Mouse (Mus musculus) liver, adult 2 months (tissue): ENCODE data around the gene Pilrb2. TPM values are rescaled to one million over a fixed set of nuclear protein-coding genes. Genes with fewer than 3 reads are reported as not detected.
"Not testable (repeated sequence)": the region's sequence is repeated elsewhere in the genome, so short reads cannot be mapped to it uniquely, and the experiment has no call there.

Source experiments
- DNase-seq: peaks from one replicate; pipeline ENCODE4 v3.0.0-alpha.2; 2011; ENCODE audit warnings: low read depth, low spot score; ENCODE audit errors: extremely low read depth
- H3K27ac ChIP-seq: fragments of 200-500 bp; replicated peaks from 2 replicates; pipeline ENCODE4 v1.5.1; 2012; ENCODE audit warnings: low read depth, mild to moderate bottlenecking, control low read depth, inconsistent platforms, low read length; ENCODE audit not compliant: insufficient read depth
- H3K27me3 ChIP-seq: fragments of 200-500 bp; 2 replicates; pipeline ENCODE4 v1.6.1; 2012; ENCODE audit warnings: mild to moderate bottlenecking, moderate library complexity, low read length, inconsistent platforms; ENCODE audit not compliant: control insufficient read depth, insufficient read depth
- H3K36me3 ChIP-seq: fragments of 200-500 bp; 2 replicates; pipeline ENCODE4 v1.6.1; 2012; ENCODE audit warnings: low read length, inconsistent platforms; ENCODE audit not compliant: control insufficient read depth, insufficient read depth
- H3K4me1 ChIP-seq: fragments of 200-500 bp; 2 replicates; pipeline ENCODE4 v1.6.1; 2011; ENCODE audit warnings: low read length; ENCODE audit not compliant: control insufficient read depth, insufficient read depth
- H3K4me3 ChIP-seq: fragments of 200-500 bp; 2 replicates; pipeline ENCODE4 v1.5.1; 2011; ENCODE audit warnings: low read depth, mild to moderate bottlenecking, control low read depth, low read length, moderate library complexity; ENCODE audit not compliant: insufficient read depth
- H3K79me2 ChIP-seq: fragments of 200-500 bp; 2 replicates; pipeline ENCODE4 v1.6.1; 2012; ENCODE audit warnings: inconsistent platforms, mild to moderate bottlenecking, low read length, moderate library complexity; ENCODE audit not compliant: control insufficient read depth, insufficient read depth
- H3K9ac ChIP-seq: fragments of 200-500 bp; 2 replicates; pipeline ENCODE4 v1.6.1; 2012; ENCODE audit warnings: low read depth, mild to moderate bottlenecking, control low read depth, inconsistent platforms, low read length
- CTCF ChIP-seq: fragments of 200-500 bp; IDR thresholded peaks from 2 replicates; pipeline ENCODE4 v1.5.1; 2011; ENCODE audit warnings: low read depth, low read length, control low read depth
- POLR2A ChIP-seq: fragments of 200-500 bp; IDR thresholded peaks from 2 replicates; pipeline ENCODE4 v1.6.1; 2011; ENCODE audit warnings: low read length, control low read depth; ENCODE audit not compliant: insufficient read depth; ENCODE audit errors: extremely low read depth
- WGBS: fragments of 180-500 bp; shearing (Covaris S2); methylation state at CpG from one replicate; pipeline ENCODE4 v1.1.7; 2018; 5-methylcytosine and 5-hydroxymethylcytosine counted together
- polyA plus RNA-seq: library from polyadenylated mRNA; depleted of rRNA; stranded (reverse); fragments of >200 nt; gene quantifications from 2 replicates; pipeline ENCODE4 v1.2.3, GENCODE M21; 2012; rRNA removed
- total RNA-seq: library from RNA; depleted of rRNA; stranded (reverse); fragments of >200 nt; gene quantifications from 2 replicates; pipeline ENCODE4 v1.2.3, GENCODE M21; 2014; rRNA removed

The Pilrb2 gene
- total RNA-seq (2.1 and 3.7 TPM in 2 replicates), polyA plus RNA-seq (2.2 and 4.4 TPM in 2 replicates)

GRCm38 (mm10) chr5:137871644-137872380 lies at the start of gene Pilrb2:
TSS of gene Pilrb2 (minus strand) at chr5:137871815.
- Histone ChIP-seq H3K9ac (0 out of 2 replicates have a peak within 1 kb of the TSS, but pooled peaks have one; percentile 38), H3K4me3 (peak within 1 kb of the TSS; percentile 2; the same call in 1 of the 2 replicates)
- not testable (repeated sequence) for H3K27ac ChIP-seq, H3K36me3 ChIP-seq, H3K79me2 ChIP-seq, DNase-seq, H3K4me1 ChIP-seq, H3K27me3 ChIP-seq
- 74% methylated on average over 3 of the region's 3 CpGs for WGBS

GRCm38 (mm10) chr5:137915550-137915949 lies 43.9 kb upstream of the Pilrb2 start:
- DNase-seq: peak; percentile 93
- Histone ChIP-seq H3K27me3 (no peaks in the 10 kb centered on the region), H3K27ac (peak overlapping the region; percentile 75), H3K79me2 (peaks cover under 1% of the 10 kb centered on the region; the same call in 1 of the 2 replicates), H3K36me3 (peaks cover 57% of the 10 kb centered on the region), H3K4me3 (no peak overlapping the region), H3K4me1 (peaks cover 22% of the 10 kb centered on the region), H3K9ac (peak overlapping the region; percentile 65)
- 18% methylated on average over 6 of the region's 6 CpGs for WGBS
- TF ChIP-seq POLR2A (no peak), CTCF (no peak)

- Histone ChIP-seq H3K27ac (no peak overlapping the region), H3K36me3 (peaks cover 66% of the 10 kb centered on the region), H3K9ac (no peak overlapping the region), H3K27me3 (no peaks in the 10 kb centered on the region), H3K79me2 (no peaks in the 10 kb centered on the region; the same call in 1 of the 2 replicates), H3K4me3 (no peak overlapping the region), H3K4me1 (peaks cover 22% of the 10 kb centered on the region)
- TF ChIP-seq CTCF: no peak
- TF ChIP-seq POLR2A: no peak
- no peak for DNase-seq
Measured at GRCm38 (mm10) chr5:137914508-137914907, 42.9 kb upstream of the Pilrb2 start.

GRCm38 (mm10) chr5:137909564-137910262 lies 38.1 kb upstream of the Pilrb2 start:
- no peak for TF ChIP-seq POLR2A
- TF ChIP-seq CTCF: no peak
- no peak for DNase-seq
- no peak overlapping the region for H3K9ac ChIP-seq
- H3K4me3 ChIP-seq: no peak overlapping the region
- WGBS: 93% methylated on average over 3 of the region's 3 CpGs
- no peaks in the 10 kb centered on the region for H3K27me3 ChIP-seq
- H3K36me3 ChIP-seq: peaks cover 67% of the 10 kb centered on the region
- H3K4me1 ChIP-seq: peaks cover 6% of the 10 kb centered on the region; the same call in 1 of the 2 replicates
- H3K27ac ChIP-seq: no peak overlapping the region
- no peaks in the 10 kb centered on the region; the same call in 1 of the 2 replicates for H3K79me2 ChIP-seq

- Histone ChIP-seq H3K9ac (no peak overlapping the region), H3K36me3 (peaks cover 73% of the 10 kb centered on the region), H3K27me3 (no peaks in the 10 kb centered on the region), H3K4me1 (no peaks in the 10 kb centered on the region), H3K4me3 (no peak overlapping the region), H3K27ac (no peak overlapping the region), H3K79me2 (no peaks in the 10 kb centered on the region)
- no peak for TF ChIP-seq CTCF
- no peak for TF ChIP-seq POLR2A
- WGBS: 69% methylated on average over 1 of the region's 1 CpGs
- no peak for DNase-seq
Measured at GRCm38 (mm10) chr5:137897812-137898211, 26.2 kb upstream of the Pilrb2 start.

GRCm38 (mm10) chr5:137892954-137893353 lies 21.3 kb upstream of the Pilrb2 start:
- H3K4me3 ChIP-seq: no peak overlapping the region
- H3K4me1 ChIP-seq: no peaks in the 10 kb centered on the region
- no peaks in the 10 kb centered on the region for H3K79me2 ChIP-seq
- no peak overlapping the region for H3K9ac ChIP-seq
- no peak for DNase-seq
- no peak overlapping the region for H3K27ac ChIP-seq
- no peaks in the 10 kb centered on the region for H3K27me3 ChIP-seq
- TF ChIP-seq POLR2A: no peak
- TF ChIP-seq CTCF: peak; percentile 38; the same call in 1 of the 2 replicates
- 63% methylated on average over 1 of the region's 1 CpGs for WGBS
- H3K36me3 ChIP-seq: peaks cover 49% of the 10 kb centered on the region
